Mouse (Mus musculus) heart, adult 8-10 months (tissue): ENCODE data around the gene Impad1. TPM values are rescaled to one million over a fixed set of nuclear protein-coding genes. Genes with fewer than 3 reads are reported as not detected.
A peak's percentile ranks its signal among the peaks of the same experiment; 100 is the strongest.

Experiments
- DNase-seq: peaks from one replicate; pipeline ENCODE4 v3.0.0; 2022; ENCODE audit warnings: low spot score
- total RNA-seq, 4 experiments: library from RNA; stranded (reverse); gene quantifications; 2 replicates each; pipeline ENCODE4 v1.2.4; 2022

Impad1 gene
- total RNA-seq: 10 to 100 TPM; 22.6 to 27.4 (median 23.9) TPM

GRCm38 (mm10) chr4:4792992-4793834 lies at the start of gene Impad1:
Gene Impad1, minus strand, starts transcription at chr4:4793355.
- DNase-seq: peak; percentile 86

GRCm38 (mm10) chr4:4840145-4840544 lies 47.0 kb upstream of the Impad1 start:
- DNase-seq: no peak

- no peak for DNase-seq
Measured at GRCm38 (mm10) chr4:4833789-4834295, 40.7 kb upstream of the Impad1 start.

- no peak for DNase-seq
Measured at GRCm38 (mm10) chr4:4828131-4828530, 35.0 kb upstream of the Impad1 start.

- peak; percentile 13 for DNase-seq
Measured at GRCm38 (mm10) chr4:4822119-4822518, 29.0 kb upstream of the Impad1 start.

- no peak for DNase-seq
Measured at GRCm38 (mm10) chr4:4792141-4792991, 789 bp downstream of the Impad1 start.

GRCm38 (mm10) chr4:4791180-4791579 lies 2.0 kb downstream of the Impad1 start:
- no peak for DNase-seq

- no peak for DNase-seq
Measured at GRCm38 (mm10) chr4:4785169-4785568, 8.0 kb downstream of the Impad1 start.

GRCm38 (mm10) chr4:4784305-4784704 lies 8.8 kb downstream of the Impad1 start:
- DNase-seq: no peak

GRCm38 (mm10) chr4:4783686-4783957 lies 9.5 kb downstream of the Impad1 start:
- no peak for DNase-seq

GRCm38 (mm10) chr4:4782882-4783685 lies 10.1 kb downstream of the Impad1 start:
- DNase-seq: no peak

GRCm38 (mm10) chr4:4779265-4779770 lies 13.8 kb downstream of the Impad1 start:
- DNase-seq: no peak

- no peak for DNase-seq
Measured at GRCm38 (mm10) chr4:4771523-4772114, 21.5 kb downstream of the Impad1 start.

GRCm38 (mm10) chr4:4765806-4766205 lies 27.3 kb downstream of the Impad1 start:
- no peak for DNase-seq

GRCm38 (mm10) chr4:4758376-4758775 lies 34.8 kb downstream of the Impad1 start:
- no peak for DNase-seq

GRCm38 (mm10) chr4:4729427-4729826 lies 63.7 kb downstream of the Impad1 start:
- DNase-seq: no peak

GRCm38 (mm10) chr4:4726241-4726776 lies 66.8 kb downstream of the Impad1 start:
- DNase-seq: no peak

GRCm38 (mm10) chr4:4723821-4724220 lies 69.3 kb downstream of the Impad1 start:
- peak; percentile 3 for DNase-seq

GRCm38 (mm10) chr4:4722081-4722480 lies 71.1 kb downstream of the Impad1 start:
- no peak for DNase-seq

- DNase-seq: peak; percentile 19
Measured at GRCm38 (mm10) chr4:4717763-4718347, 75.3 kb downstream of the Impad1 start.
